Mouse (Mus musculus) liver, embryonic 11.5 days (tissue): ENCODE measurements around the gene Sik2. TPM values are rescaled to one million over a fixed set of nuclear protein-coding genes. Genes with fewer than 3 reads are reported as not detected.
A peak's percentile ranks its signal among the peaks of the same experiment; 100 is the strongest.

Experiments
- ATAC-seq: fragments of 200-750 bp; cut with Nextera tagmentation; replicated peaks from 2 replicates; pipeline ENCODE4 v1.8.0; 2017; ENCODE audit warnings: moderate number of reproducible peaks, mild to moderate bottlenecking, moderate TSS enrichment, moderate library complexity; ENCODE audit not compliant: low FRiP score
- DNase-seq: peaks from one replicate; pipeline ENCODE4 v3.0.0-alpha.2; 2017; ENCODE audit warnings: low spot score
- H3K27ac ChIP-seq: fragments of 300-500 bp; sonication (generic); 2 replicates; pipeline ENCODE4 v1.5.1; 2014; ENCODE audit warnings: mild to moderate bottlenecking, low read depth, low read length, control low read depth
- H3K27me3 ChIP-seq: fragments of 300-500 bp; sonication (generic); replicated peaks from 2 replicates; pipeline ENCODE4 v1.6.1; 2014; ENCODE audit warnings: low read length, mixed read lengths; ENCODE audit not compliant: control insufficient read depth, insufficient read depth
- H3K36me3 ChIP-seq: fragments of 300-500 bp; sonication (generic); 2 replicates; pipeline ENCODE4 v1.6.1; 2014; ENCODE audit warnings: mild to moderate bottlenecking, low read length, moderate library complexity, mixed read lengths; ENCODE audit not compliant: control insufficient read depth, insufficient read depth
- H3K4me1 ChIP-seq: fragments of 300-500 bp; sonication (generic); replicated peaks from 2 replicates; pipeline ENCODE4 v1.6.1; 2014; ENCODE audit warnings: low read length, mixed read lengths; ENCODE audit not compliant: control insufficient read depth, insufficient read depth
- H3K4me2 ChIP-seq: fragments of 300-500 bp; sonication (generic); 2 replicates; pipeline ENCODE4 v1.6.1; 2014; ENCODE audit warnings: mild to moderate bottlenecking, control low read depth, moderate library complexity
- H3K4me3 ChIP-seq: fragments of 300-500 bp; sonication (generic); 2 replicates; pipeline ENCODE4 v1.5.1; 2014; ENCODE audit warnings: low read depth, low read length, control low read depth
- H3K9ac ChIP-seq: fragments of 300-500 bp; sonication (generic); 2 replicates; pipeline ENCODE4 v1.6.1; 2014; ENCODE audit warnings: low read depth, low read length, control low read depth
- H3K9me3 ChIP-seq: fragments of 300-500 bp; sonication (generic); 2 replicates; pipeline ENCODE4 v1.6.1; 2016; ENCODE audit warnings: low read length, inconsistent platforms, mixed read lengths; ENCODE audit not compliant: control insufficient read depth
- WGBS: fragments of 180-500 bp; shearing (Covaris S2); extraction: QIAGEN DNeasy Blood & Tissue Kit; methylation state at CpG from one replicate; pipeline ENCODE4 v1.1.7; 2014; 5-methylcytosine and 5-hydroxymethylcytosine counted together
- polyA plus RNA-seq: library from polyadenylated mRNA; unstranded; fragments of >200 nt; fragmentation: Nextera tagmentation; extraction: Ambion mirVana; gene quantifications from 2 replicates; pipeline ENCODE4 v1.2.1, GENCODE M21; 2014

Gene Sik2
- polyA plus RNA-seq, 1 experiment from 2014 or later: 15.8 TPM

DNA sequence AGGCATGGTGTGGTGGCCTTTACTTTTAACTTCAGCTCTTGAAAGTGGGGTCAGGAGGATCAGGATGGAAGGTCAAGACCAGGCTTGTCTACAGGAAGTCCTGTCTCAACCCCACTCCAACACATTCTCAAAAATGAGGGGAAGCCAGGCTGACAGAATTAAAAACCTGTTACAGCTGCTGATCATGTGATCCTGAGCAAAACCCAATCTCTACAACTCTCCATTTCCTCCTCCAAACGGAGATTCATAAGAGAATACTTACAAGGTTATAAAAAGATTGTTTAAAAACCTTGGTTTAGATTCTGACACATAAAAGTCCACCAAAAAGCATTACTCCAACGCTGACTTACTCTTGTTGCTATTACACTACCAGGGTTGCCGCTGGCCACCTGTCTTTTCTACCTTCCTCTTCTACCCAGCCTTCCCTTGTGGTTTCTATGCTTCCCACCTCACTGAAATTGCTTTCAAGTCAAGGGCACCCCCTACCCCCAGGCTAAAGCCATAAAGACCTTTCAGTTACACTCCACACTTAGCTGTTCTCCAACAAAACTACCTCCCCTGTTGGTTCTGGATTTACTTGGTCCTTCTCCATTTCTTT is 67.0 kb downstream of the Sik2 start:
- 51% methylated on average over 3 of the region's 3 CpGs for WGBS
- H3K27ac ChIP-seq: no peak overlapping the region
- DNase-seq (no peak), ATAC-seq (no peak)
- no peak overlapping the region for H3K4me2 ChIP-seq
- peaks cover 3% of the 10 kb centered on the region; the same call in 1 of the 2 replicates for H3K4me1 ChIP-seq
- no peaks in the 10 kb centered on the region for H3K36me3 ChIP-seq
- no peaks in the 10 kb centered on the region for H3K9me3 ChIP-seq
- H3K4me3 ChIP-seq: no peak overlapping the region
- H3K9ac ChIP-seq: no peak overlapping the region
- H3K27me3 ChIP-seq: no peaks in the 10 kb centered on the region

DNA sequence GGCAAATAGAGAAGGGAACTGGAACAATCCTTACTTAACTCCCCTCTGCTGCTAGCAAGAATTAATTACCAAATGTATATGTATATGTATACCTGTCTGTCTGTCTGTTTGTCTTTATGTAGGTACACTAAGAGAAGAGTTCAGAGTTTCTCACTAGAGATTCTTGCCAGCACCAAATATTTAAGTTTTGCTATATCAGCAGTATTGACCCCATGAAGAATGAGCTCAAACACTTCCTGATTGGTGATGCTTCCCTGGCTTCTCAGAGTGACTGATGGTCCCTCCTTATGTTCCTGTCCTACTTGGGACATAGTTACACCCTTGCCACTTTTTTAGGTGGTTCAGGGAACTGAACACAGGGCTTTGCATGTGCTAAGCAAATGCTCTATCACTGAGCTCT is 78.9 kb downstream of the Sik2 start:
- H3K4me1 ChIP-seq: peaks cover 6% of the 10 kb centered on the region
- no peak overlapping the region for H3K4me2 ChIP-seq
- ATAC-seq: no peak
- H3K9ac ChIP-seq: no peak overlapping the region
- H3K36me3 ChIP-seq: peaks cover 6% of the 10 kb centered on the region; the same call in 1 of the 2 replicates
- H3K9me3 ChIP-seq: no peaks in the 10 kb centered on the region
- no peak overlapping the region for H3K27ac ChIP-seq
- no peak for DNase-seq
- H3K4me3 ChIP-seq: no peak overlapping the region
- no peaks in the 10 kb centered on the region for H3K27me3 ChIP-seq

DNA sequence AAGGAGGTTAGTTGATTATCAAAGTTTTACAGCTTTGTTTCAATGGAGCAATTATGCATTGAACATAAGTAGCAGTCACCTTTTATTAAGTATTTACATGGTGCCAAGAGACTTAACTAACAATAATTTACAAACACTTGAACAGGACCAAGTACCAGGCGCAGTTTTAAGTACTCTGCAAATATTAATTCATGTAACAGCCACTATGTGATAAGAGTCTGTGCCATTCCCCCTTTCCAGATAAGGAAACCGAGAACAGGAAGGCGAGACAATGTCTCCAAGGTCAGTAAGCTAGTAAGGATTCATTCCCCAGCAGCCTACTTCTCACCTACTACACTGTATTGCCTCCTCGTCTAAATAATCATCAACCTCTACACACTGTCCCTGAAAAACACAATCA is 83.1 kb downstream of the Sik2 start:
- Histone ChIP-seq H3K9me3 (no peaks in the 10 kb centered on the region), H3K4me1 (peaks cover 19% of the 10 kb centered on the region), H3K27me3 (no peaks in the 10 kb centered on the region), H3K4me3 (no peak overlapping the region), H3K36me3 (0 out of 2 replicates have a peak, but pooled peaks cover 2% of the 10 kb centered on the region), H3K27ac (peak overlapping the region; percentile 52), H3K9ac (no peak overlapping the region), H3K4me2 (peak overlapping the region; percentile 32)
- no peak for ATAC-seq
- no peak for DNase-seq
- 36% methylated on average over 4 of the region's 4 CpGs for WGBS

DNA sequence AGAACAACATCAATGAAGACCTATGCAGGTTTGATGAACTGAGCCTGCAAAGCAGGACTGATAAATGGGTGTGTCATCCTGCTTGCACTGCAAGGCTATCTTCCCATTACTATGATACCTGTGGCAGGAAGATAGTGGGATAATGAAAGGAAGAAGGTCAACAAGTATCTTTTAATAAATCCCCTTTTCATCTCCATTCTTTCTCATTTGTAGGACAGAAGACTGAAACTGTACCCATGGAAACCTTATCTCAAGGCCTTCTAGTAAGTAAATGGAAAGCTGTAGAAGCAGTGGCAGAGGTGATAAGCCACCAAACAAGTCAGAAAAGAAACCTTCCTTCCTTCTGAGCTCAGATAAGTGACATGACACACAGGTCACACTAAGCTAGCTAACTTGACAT is 84.4 kb downstream of the Sik2 start:
- H3K27ac ChIP-seq: peak overlapping the region; percentile 59

DNA sequence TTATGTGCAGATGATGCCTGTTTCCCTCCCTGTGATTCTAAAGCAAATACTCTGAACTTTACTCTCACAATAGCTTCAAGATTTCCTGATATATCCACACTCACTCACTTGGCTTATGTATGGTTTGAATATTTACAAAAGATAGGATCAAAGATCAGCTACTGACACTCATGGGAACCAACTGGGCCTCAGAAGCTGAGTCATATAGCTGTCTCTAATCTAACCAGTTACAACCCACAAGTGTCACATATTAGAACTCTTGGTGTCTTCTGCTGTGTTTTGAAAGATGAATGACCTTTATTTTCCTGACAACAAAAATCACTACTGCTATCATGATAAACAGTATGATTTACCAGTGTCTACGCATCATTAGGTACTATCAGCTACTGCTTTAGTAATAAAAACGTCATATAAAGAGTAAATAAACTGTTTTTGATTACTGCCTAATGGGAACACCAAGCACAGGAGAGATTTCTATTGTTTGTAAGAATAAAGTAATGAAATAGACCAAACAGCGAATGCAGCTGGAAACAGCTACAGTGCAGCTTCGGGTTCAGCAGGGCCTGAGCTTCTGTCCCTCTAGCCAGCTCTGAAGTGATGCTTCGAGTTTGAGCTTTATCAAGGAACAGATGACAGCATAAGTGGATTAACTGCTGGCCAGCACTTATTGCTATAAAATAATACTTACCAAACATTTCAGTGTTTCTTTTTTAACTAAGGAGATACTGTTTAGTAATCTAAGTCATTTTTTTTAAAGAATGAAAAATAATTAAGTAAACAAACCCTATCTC is 86.3 kb downstream of the Sik2 start:
- Histone ChIP-seq H3K4me2 (0 out of 2 replicates have a peak overlapping the region, but pooled peaks have one; percentile 25), H3K27ac (no peak overlapping the region), H3K4me3 (no peak overlapping the region), H3K9me3 (no peaks in the 10 kb centered on the region), H3K4me1 (peaks cover 19% of the 10 kb centered on the region), H3K36me3 (no peaks in the 10 kb centered on the region), H3K27me3 (no peaks in the 10 kb centered on the region), H3K9ac (no peak overlapping the region)
- 75% methylated on average over 5 of the region's 5 CpGs for WGBS
- ATAC-seq (peak; percentile 71), DNase-seq (no peak)

More for the DNA sequence above, 84.4 kb downstream of the Sik2 start:
- H3K4me1 ChIP-seq: peaks cover 19% of the 10 kb centered on the region
- ATAC-seq (peak; percentile 89), DNase-seq (no peak)
- H3K36me3 ChIP-seq: 0 out of 2 replicates have a peak, but pooled peaks cover 2% of the 10 kb centered on the region
- no peaks in the 10 kb centered on the region for H3K27me3 ChIP-seq
- no peak overlapping the region for H3K4me3 ChIP-seq
- H3K9me3 ChIP-seq: no peaks in the 10 kb centered on the region
- H3K9ac ChIP-seq: no peak overlapping the region
- peak overlapping the region; percentile 22; the same call in 1 of the 2 replicates for H3K4me2 ChIP-seq

DNA sequence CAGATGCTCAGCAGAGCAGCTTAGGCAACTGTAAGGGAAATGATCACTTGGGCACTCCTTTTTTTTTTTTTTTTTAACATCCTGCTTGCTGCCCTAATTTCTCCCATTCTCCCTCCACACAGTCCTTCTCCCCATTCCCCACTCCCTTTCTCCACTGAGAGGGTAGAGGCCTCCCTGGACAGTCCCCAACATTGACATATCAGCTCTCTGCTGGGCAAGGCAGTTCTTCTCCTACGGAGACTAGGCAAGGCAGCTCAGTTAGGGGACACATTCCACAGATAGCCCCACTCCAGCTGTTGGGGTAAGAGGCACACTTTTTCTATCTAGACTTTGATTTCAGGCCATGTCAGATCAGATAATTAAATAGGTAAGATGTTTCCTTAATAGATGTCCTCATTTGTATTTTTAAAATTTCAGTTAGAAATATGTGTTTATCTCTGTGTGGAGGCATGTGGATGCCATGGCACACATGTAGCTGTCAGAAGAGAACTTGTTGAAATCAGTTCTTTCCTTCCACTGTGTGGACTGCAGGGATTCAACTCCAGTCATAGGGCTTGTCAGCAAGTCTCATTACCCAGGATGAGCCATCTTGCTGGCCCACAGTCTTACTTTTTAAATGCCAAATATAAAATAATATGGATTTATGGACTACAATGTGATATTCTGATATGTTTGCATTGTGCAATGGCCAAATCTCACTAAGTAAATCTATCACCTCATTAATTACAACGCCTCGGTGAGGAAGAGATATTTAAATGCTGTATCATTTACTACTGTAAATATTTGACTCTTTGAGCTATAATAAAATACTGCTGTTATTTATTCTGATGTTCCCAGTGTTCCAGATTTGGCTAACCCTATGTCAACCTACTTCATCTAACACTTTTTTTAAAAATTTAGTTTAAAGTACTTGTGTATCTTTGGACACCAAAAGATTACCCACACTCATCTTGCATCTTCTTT is 87.7 kb downstream of the Sik2 start:
- Histone ChIP-seq H3K27me3 (no peaks in the 10 kb centered on the region), H3K36me3 (no peaks in the 10 kb centered on the region), H3K27ac (no peak overlapping the region), H3K9ac (no peak overlapping the region), H3K4me1 (peaks cover 19% of the 10 kb centered on the region), H3K4me3 (no peak overlapping the region), H3K4me2 (no peak overlapping the region), H3K9me3 (no peaks in the 10 kb centered on the region)
- no peak for DNase-seq
- no peak for ATAC-seq
- 78% methylated on average over 3 of the region's 3 CpGs for WGBS

DNA sequence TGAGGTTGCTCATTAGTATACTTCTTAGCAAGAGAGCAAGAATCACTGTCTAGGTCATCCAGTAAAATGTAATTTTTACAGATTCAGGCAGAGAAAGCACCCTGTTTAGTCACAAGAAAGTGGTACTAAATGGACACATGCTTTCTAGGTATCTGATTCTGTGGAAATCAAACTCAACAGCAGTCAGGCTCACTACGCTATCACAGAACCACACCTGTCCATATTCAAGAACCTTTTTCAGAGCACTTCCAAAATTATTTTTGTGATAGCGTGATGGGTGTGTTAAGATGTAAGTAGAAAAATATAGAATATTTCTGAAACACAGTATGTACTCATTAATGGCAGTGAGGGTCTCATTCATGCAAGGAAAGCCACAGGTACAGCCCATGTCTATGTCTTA is 89.3 kb downstream of the Sik2 start:
- H3K9me3 ChIP-seq: no peaks in the 10 kb centered on the region
- H3K4me1 ChIP-seq: peaks cover 13% of the 10 kb centered on the region
- 82% methylated on average over 2 of the region's 2 CpGs for WGBS
- ATAC-seq (no peak), DNase-seq (no peak)
- no peak overlapping the region for H3K27ac ChIP-seq
- H3K36me3 ChIP-seq: no peaks in the 10 kb centered on the region
- no peak overlapping the region for H3K4me3 ChIP-seq
- no peak overlapping the region for H3K9ac ChIP-seq
- H3K27me3 ChIP-seq: no peaks in the 10 kb centered on the region
- H3K4me2 ChIP-seq: no peak overlapping the region

DNA sequence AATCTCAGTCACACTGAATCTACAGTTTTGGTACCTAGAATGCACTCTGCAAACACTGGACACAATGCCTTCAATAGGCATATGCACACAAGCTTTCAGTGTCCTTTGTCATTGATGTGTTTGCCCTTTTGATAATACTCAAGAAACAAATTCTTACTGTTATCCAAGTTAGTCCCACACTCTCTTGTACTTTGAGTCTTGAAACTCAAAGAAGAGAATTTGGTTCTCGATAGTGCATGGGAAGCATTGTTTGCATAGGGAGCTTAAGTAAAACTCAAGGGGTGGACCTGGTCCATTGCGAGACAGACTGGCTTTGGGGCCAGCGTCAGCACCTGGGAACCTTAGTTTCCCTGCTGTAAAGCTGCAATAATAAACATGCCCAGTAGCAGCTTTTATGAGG is 90.7 kb downstream of the Sik2 start:
- H3K4me3 ChIP-seq: no peak overlapping the region
- H3K4me1 ChIP-seq: peaks cover 7% of the 10 kb centered on the region
- ATAC-seq: no peak
- H3K9me3 ChIP-seq: no peaks in the 10 kb centered on the region
- H3K27me3 ChIP-seq: no peaks in the 10 kb centered on the region
- no peak for DNase-seq
- no peaks in the 10 kb centered on the region for H3K36me3 ChIP-seq
- no peak overlapping the region for H3K4me2 ChIP-seq
- WGBS: 88% methylated on average over 3 of the region's 3 CpGs
- H3K27ac ChIP-seq: no peak overlapping the region
- H3K9ac ChIP-seq: no peak overlapping the region
